7 mouse cellular contexts compared by ENCODE assay signal in the genomic region with DNA sequence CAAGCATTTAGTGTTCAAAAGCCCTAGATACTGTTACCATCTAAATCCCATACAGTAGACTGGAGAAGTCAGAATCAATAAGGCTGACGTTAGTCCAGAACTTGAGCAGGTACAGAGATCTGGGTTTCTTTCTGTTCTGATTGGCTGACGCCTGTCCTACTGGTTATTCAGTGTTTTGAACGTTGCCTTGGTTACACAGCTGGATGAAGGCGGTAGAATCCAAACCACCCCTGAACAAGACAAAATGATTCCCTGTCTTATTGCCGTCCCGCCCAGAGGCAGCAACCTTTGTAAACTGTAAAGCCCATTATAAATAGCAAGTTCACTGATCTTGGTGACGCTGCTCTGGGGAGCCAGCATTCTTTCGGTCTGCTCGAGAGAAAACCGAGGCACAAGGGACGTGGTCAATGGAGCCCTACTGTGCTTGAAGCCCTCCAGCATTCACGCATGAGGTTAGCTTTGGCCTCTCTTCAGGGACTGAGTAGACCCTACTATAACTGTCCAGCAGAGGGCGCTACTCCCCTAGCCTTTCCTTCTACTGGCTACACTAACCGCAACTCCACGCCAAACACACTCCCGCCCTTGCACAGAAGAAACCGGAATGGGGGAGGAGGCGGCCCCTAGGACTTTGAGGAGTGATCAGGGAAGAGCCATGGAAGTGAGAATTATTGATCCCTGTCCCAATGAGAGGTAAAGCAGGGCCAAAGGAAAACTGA. TPM values are rescaled to one million over a fixed set of nuclear protein-coding genes. Genes with fewer than 3 reads are reported as not detected.
A peak's percentile ranks its signal among the peaks of the same experiment; 100 is the strongest.
DNase-seq lines count a peak whose midpoint lies in the region; ATAC-seq and TF ChIP-seq lines count a peak whose summit lies in the region.

No protein-coding gene starts in this region.

- H3K4me1 ChIP-seq in embryonic facial prominence, embryonic 11.5 days (ENCODE audit: control insufficient read depth, insufficient read depth, low read length) = no peaks in the 10 kb centered on the region
- peaks cover 18% of the 10 kb centered on the region; the same call in 1 of the 2 replicates for H3K4me1 ChIP-seq in limb, embryonic 11.5 days (ENCODE audit: control insufficient read depth, insufficient read depth, low read length)
- H3K4me1 ChIP-seq in midbrain, embryonic 13.5 days (replicated peaks) = peaks cover 70% of the 10 kb centered on the region
- H3K4me1 ChIP-seq in small intestine, adult 2 months (ENCODE audit: control insufficient read depth, insufficient read depth, insufficient read length, low read length) = peaks cover 17% of the 10 kb centered on the region

- H3K4me2 ChIP-seq in embryonic facial prominence, embryonic 11.5 days (ENCODE audit: low read depth, low read length) = peak overlapping the region; percentile 84
- peak overlapping the region; percentile 53 for H3K4me2 ChIP-seq in limb, embryonic 11.5 days (ENCODE audit: low read depth, severe bottlenecking)
- H3K4me2 ChIP-seq in midbrain, embryonic 13.5 days (replicated peaks) = peak overlapping the region; percentile 84

- no peaks in the 10 kb centered on the region for H3K36me3 ChIP-seq in embryonic facial prominence, embryonic 11.5 days (replicated peaks; ENCODE audit: control insufficient read depth, insufficient read depth, low read depth, low read length)
- H3K36me3 ChIP-seq in limb, embryonic 11.5 days (ENCODE audit: control insufficient read depth, insufficient read depth, low read length) = no peaks in the 10 kb centered on the region
- no peaks in the 10 kb centered on the region for H3K36me3 ChIP-seq in midbrain, embryonic 13.5 days
- no peaks in the 10 kb centered on the region for H3K36me3 ChIP-seq in small intestine, adult 2 months (ENCODE audit: control insufficient read depth, insufficient read depth, low read length)

- TF ChIP-seq POLR2A in small intestine, adult 2 months (IDR thresholded peaks at IDR 0.05; ENCODE audit: low read depth, low read length) = no peak

- ATAC-seq in embryonic facial prominence, embryonic 11.5 days (replicated peaks; ENCODE audit: insufficient number of reproducible peaks, low FRiP score, low TSS enrichment, low read depth) = peak; percentile 78
- ATAC-seq in limb, embryonic 11.5 days (ENCODE audit: insufficient number of reproducible peaks, low FRiP score, low TSS enrichment, low read depth) = peak; percentile 70
- ATAC-seq in midbrain, embryonic 13.5 days = peak; percentile 77

- no peak overlapping the region; the same call in 1 of the 2 replicates for H3K27ac ChIP-seq in embryonic facial prominence, embryonic 11.5 days (replicated peaks; ENCODE audit: low read depth, low read length)
- peak overlapping the region; percentile 93 for H3K27ac ChIP-seq in limb, embryonic 11.5 days (replicated peaks; ENCODE audit: low read depth, low read length)
- peak overlapping the region; percentile 99 for H3K27ac ChIP-seq in midbrain, embryonic 13.5 days
- H3K27ac ChIP-seq in small intestine, adult 2 months (ENCODE audit: insufficient read depth, low read depth, low read length) = peak overlapping the region; percentile 88

- TF ChIP-seq CTCF in small intestine, adult 2 months (IDR thresholded peaks at IDR 0.05; ENCODE audit: extremely low read depth, insufficient read length, insufficient replicate concordance, low read depth, low read length) = peak; percentile 85; the same call in 1 of the 2 replicates

- peak overlapping the region; percentile 82; the same call in 1 of the 2 replicates for H3K9ac ChIP-seq in embryonic facial prominence, embryonic 11.5 days (replicated peaks; ENCODE audit: low read length)
- peak overlapping the region; percentile 98; the same call in 1 of the 2 replicates for H3K9ac ChIP-seq in limb, embryonic 11.5 days (ENCODE audit: low read length)
- H3K9ac ChIP-seq in midbrain, embryonic 13.5 days (replicated peaks) = peak overlapping the region; percentile 24; the same call in 1 of the 2 replicates

- H3K9me3 ChIP-seq in embryonic facial prominence, embryonic 11.5 days (replicated peaks; ENCODE audit: control insufficient read depth, low read length) = no peaks in the 10 kb centered on the region
- no peaks in the 10 kb centered on the region for H3K9me3 ChIP-seq in limb, embryonic 11.5 days (ENCODE audit: control insufficient read depth, low read length)
- no peaks in the 10 kb centered on the region for H3K9me3 ChIP-seq in midbrain, embryonic 13.5 days

- WGBS in embryonic facial prominence, embryonic 11.5 days = 4% methylated on average over 18 of the region's 18 CpGs
- 5% methylated on average over 18 of the region's 18 CpGs for WGBS in limb, embryonic 11.5 days
- 2% methylated on average over 18 of the region's 18 CpGs for WGBS in midbrain, embryonic 13.5 days
- 6% methylated on average over 18 of the region's 18 CpGs for WGBS in small intestine, adult 2 months

- DNase-seq in adrenal gland, postnatal 14 days = peak; percentile 96
- peak; percentile 97 for DNase-seq in embryonic facial prominence, embryonic 11.5 days (ENCODE audit: low spot score)
- DNase-seq in heart, adult 11 months = peak; percentile 99
- DNase-seq in kidney, adult 18-20 months = peak; percentile 94
- peak; percentile 97 for DNase-seq in limb, embryonic 11.5 days (ENCODE audit: low spot score)

- H3K4me3 ChIP-seq in embryonic facial prominence, embryonic 11.5 days (ENCODE audit: low read depth, low read length) = peak overlapping the region; percentile 34; the same call in 1 of the 2 replicates
- peak overlapping the region; percentile 25 for H3K4me3 ChIP-seq in limb, embryonic 11.5 days (ENCODE audit: low read depth, low read length)
- H3K4me3 ChIP-seq in midbrain, embryonic 13.5 days (replicated peaks) = peak overlapping the region; percentile 50
- peak overlapping the region; percentile 62 for H3K4me3 ChIP-seq in small intestine, adult 2 months (ENCODE audit: low read depth, low read length)

- H3K27me3 ChIP-seq in embryonic facial prominence, embryonic 11.5 days (ENCODE audit: control insufficient read depth, insufficient read depth, low read length) = no peaks in the 10 kb centered on the region
- H3K27me3 ChIP-seq in limb, embryonic 11.5 days (ENCODE audit: control insufficient read depth, insufficient read depth, low read length) = no peaks in the 10 kb centered on the region
- H3K27me3 ChIP-seq in midbrain, embryonic 13.5 days = no peaks in the 10 kb centered on the region
- no peaks in the 10 kb centered on the region for H3K27me3 ChIP-seq in small intestine, adult 2 months (ENCODE audit: control insufficient read depth, insufficient read depth, low read length)

RNA-seq across cellular contexts. Expression of a gene that starts 14.2 kb away (rescaled TPM):
- not detected in 2 replicates for total RNA-seq in adrenal gland, postnatal 14 days (2021)
- not detected in 2 replicates for polyA plus RNA-seq in embryonic facial prominence, embryonic 11.5 days (2014; fragmentation: Nextera tagmentation; extraction: Ambion mirVana)
- not detected in 2 replicates for polyA plus RNA-seq in limb, embryonic 11.5 days (2014; fragmentation: Nextera tagmentation; extraction: Ambion mirVana)
- not detected in 2 replicates for polyA plus RNA-seq in midbrain, embryonic 13.5 days (2015; fragmentation: Nextera tagmentation; extraction: Ambion mirVana)
- polyA plus RNA-seq in small intestine, adult 2 months (2012; rRNA removed) = not detected in 2 replicates

RNA-seq across cellular contexts. Expression of a gene that starts 14.3 kb away (rescaled TPM):
- not detected in 2 replicates for total RNA-seq in adrenal gland, postnatal 14 days (2021)
- not detected in 2 replicates for polyA plus RNA-seq in embryonic facial prominence, embryonic 11.5 days (2014; fragmentation: Nextera tagmentation; extraction: Ambion mirVana)
- polyA plus RNA-seq in limb, embryonic 11.5 days (2014; fragmentation: Nextera tagmentation; extraction: Ambion mirVana) = 0.12 and 0.40 TPM in 2 replicates
- 0.22 TPM in 1 of 2 replicates, not detected in the other for polyA plus RNA-seq in midbrain, embryonic 13.5 days (2015; fragmentation: Nextera tagmentation; extraction: Ambion mirVana)
- polyA plus RNA-seq in small intestine, adult 2 months (2012; rRNA removed) = 5.6 and 11.1 TPM in 2 replicates

Comparison
In these comparisons a context has a peak if more than half of its experiments do, and no peak if none do; other contexts are left out.
1. H3K9ac ChIP-seq: peak in every context shown above with its lines; median percentile 98 in limb, embryonic 11.5 days; 82 in embryonic facial prominence, embryonic 11.5 days; 24 in midbrain, embryonic 13.5 days.